Mouse (Mus musculus) spleen, adult 2 months (tissue): Measurements from ENCODE around the gene Gmppa. TPM values are rescaled to one million over a fixed set of nuclear protein-coding genes. Genes with fewer than 3 reads are reported as not detected.

Experiments used
- DNase-seq, 2 experiments: peaks; one replicate each; pipeline versions ENCODE4 v3.0.0 to v3.0.0-alpha.2; 2012 to 2021; ENCODE audit warnings: low spot score in 2 of 2, low read depth in 1 of 2
- H3K27ac ChIP-seq: fragments of 200-500 bp; 2 replicates; pipeline ENCODE4 v1.5.1; 2012; ENCODE audit warnings: low read length, inconsistent platforms; ENCODE audit not compliant: insufficient read depth
- H3K27me3 ChIP-seq: fragments of 200-500 bp; 2 replicates; pipeline ENCODE4 v1.6.1; 2012; ENCODE audit warnings: mild to moderate bottlenecking, moderate library complexity, low read length, inconsistent platforms; ENCODE audit not compliant: control insufficient read depth, insufficient read depth
- H3K36me3 ChIP-seq: fragments of 200-500 bp; 2 replicates; pipeline ENCODE4 v1.6.1; 2012; ENCODE audit warnings: mild to moderate bottlenecking, low read length, inconsistent platforms; ENCODE audit not compliant: control insufficient read depth, insufficient read depth
- H3K4me1 ChIP-seq: fragments of 200-500 bp; 2 replicates; pipeline ENCODE4 v1.6.1; 2011; ENCODE audit warnings: inconsistent platforms; ENCODE audit not compliant: control insufficient read depth, insufficient read depth, insufficient read length
- H3K4me3 ChIP-seq: fragments of 200-500 bp; 2 replicates; pipeline ENCODE4 v1.5.1; 2011; ENCODE audit warnings: mild to moderate bottlenecking, inconsistent platforms; ENCODE audit not compliant: insufficient read depth, insufficient read length; ENCODE audit errors: extremely low read depth
- CTCF ChIP-seq: fragments of 200-500 bp; IDR thresholded peaks from 2 replicates; pipeline ENCODE4 v1.5.1; 2011; ENCODE audit warnings: mild to moderate bottlenecking, inconsistent platforms; ENCODE audit not compliant: insufficient read depth, insufficient read length, insufficient replicate concordance; ENCODE audit errors: extremely low read depth
- POLR2A ChIP-seq: fragments of 200-500 bp; IDR thresholded peaks from 2 replicates; pipeline ENCODE4 v1.6.1; 2011; ENCODE audit warnings: low read depth, low read length, inconsistent platforms
- WGBS: fragments of 180-500 bp; shearing (Covaris S2); methylation state at CpG from one replicate; pipeline ENCODE4 v1.1.7; 2018; 5-methylcytosine and 5-hydroxymethylcytosine counted together
- polyA plus RNA-seq: library from polyadenylated mRNA; depleted of rRNA; stranded (reverse); fragments of >200 nt; gene quantifications from 2 replicates; pipeline ENCODE4 v1.2.3, GENCODE M21; 2012; rRNA removed

The Gmppa gene
- polyA plus RNA-seq, 1 experiment: 85.1 TPM

DNA sequence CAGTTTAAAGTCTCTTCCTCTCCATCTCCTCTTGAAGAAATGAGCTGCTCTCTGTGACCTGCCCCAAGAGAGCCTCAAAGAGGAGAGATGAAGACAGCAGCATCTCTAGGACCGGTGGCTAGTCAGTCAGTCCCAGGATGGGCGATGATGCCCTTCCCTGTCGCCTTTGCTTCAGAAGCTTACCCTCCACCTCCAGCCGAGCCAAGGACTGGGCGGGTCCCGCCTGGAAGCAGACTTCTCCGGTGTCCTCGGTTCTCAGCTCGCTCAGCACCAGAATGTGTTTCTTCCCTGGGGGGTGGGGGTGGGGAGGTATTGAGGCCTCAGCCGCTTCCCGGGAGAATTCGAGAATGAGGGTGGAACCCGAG is 51.3 kb downstream of the Gmppa start:
- no peak overlapping the region for H3K27ac ChIP-seq
- H3K36me3 ChIP-seq: no peaks in the 10 kb centered on the region
- no peak for DNase-seq
- H3K4me3 ChIP-seq: peak overlapping the region; percentile 52; the same call in 1 of the 2 replicates
- H3K27me3 ChIP-seq: peaks cover 19% of the 10 kb centered on the region; the same call in 1 of the 2 replicates
- H3K4me1 ChIP-seq: peaks cover 3% of the 10 kb centered on the region; the same call in 1 of the 2 replicates
- 4% methylated on average over 13 of the region's 13 CpGs for WGBS
- TF ChIP-seq CTCF (no peak), POLR2A (no peak)

DNA sequence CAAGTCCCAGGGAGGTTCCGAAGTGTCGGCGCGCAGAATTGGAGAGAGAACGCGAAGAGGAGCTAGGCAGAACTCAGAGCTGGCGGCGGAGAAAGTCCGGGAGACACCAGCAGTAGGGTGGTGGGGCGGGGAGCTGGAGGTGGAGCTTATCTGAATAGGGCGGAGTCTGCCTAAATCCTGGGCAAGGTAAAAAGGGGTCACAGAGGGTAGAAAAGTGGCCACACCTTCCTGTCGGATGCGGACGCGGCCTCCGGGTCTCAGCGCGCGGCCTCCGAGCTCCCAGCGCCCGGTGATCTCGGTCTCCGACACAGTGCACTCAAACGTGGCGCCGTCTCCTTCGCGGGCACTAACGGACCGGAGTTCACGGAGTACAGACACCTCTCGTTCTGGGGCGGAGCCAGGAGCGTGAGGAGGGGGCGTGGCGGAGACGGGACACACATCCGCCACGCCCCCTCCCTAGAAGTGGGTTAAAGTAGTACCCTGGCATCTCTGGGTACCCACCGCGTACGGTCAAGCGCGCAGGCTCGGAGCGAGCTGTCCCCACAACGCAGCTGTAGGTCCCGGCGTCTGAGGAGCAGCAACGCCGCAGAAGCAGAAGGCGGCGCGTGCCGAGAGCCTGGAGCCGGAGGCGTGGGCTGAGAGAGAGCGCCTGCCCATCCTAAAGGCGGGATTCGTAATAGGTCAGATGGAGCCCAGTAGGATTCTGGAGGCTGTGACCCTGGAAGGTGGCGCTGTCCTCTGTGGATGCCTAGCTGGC is 51.9 kb downstream of the Gmppa start:
- Histone ChIP-seq H3K36me3 (no peaks in the 10 kb centered on the region), H3K27ac (no peak overlapping the region), H3K4me1 (peaks cover 3% of the 10 kb centered on the region; the same call in 1 of the 2 replicates), H3K27me3 (peaks cover 19% of the 10 kb centered on the region; the same call in 1 of the 2 replicates), H3K4me3 (peak overlapping the region; percentile 52)
- TF ChIP-seq POLR2A (no peak), CTCF (no peak)
- DNase-seq: peak in 1 of 2 experiments; percentile 44
- 4% methylated on average over 62 of the region's 62 CpGs for WGBS

DNA sequence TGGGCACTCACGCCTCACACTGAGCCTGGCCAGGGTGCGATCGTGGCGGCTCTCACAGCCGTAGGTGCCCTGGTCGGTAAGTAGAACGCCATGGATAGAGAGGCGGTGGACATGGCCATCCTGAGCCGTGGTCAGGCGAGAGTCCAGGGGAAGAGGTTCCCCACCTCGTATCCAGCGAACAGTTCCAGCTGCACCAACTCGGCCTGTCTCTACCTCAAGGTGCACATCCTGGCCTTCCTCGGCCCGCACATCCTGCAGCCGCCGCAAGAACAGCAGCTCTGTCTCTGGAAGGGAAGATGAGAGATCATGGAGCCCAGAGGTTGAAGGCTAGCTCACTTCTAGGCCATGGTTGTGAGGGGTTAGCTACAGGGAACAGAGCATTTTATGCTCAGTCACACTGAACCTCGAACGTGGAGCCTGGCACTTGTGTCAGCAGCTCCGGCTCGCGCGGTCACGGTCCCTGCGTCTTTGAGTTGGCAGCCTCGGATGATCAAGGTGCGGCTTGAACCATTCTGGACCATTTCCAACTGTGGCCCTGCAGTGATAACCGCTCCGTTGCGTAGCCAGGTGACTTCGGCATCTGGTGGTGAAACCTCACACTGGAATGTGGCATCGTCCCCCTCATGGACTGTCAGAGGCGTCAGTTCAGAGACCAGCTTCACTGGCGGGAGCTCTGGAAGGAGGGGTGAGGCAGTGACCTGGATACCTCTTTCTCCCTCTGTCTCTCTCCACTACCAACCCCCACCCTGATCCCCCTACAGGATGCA is 55.2 kb downstream of the Gmppa start:
- 93% methylated on average over 34 of the region's 34 CpGs for WGBS
- TF ChIP-seq POLR2A (no peak), CTCF (no peak)
- Histone ChIP-seq H3K27me3 (peaks cover 12% of the 10 kb centered on the region; the same call in 1 of the 2 replicates), H3K27ac (no peak overlapping the region), H3K4me1 (peaks cover 3% of the 10 kb centered on the region; the same call in 1 of the 2 replicates), H3K4me3 (no peak overlapping the region), H3K36me3 (no peaks in the 10 kb centered on the region)
- DNase-seq: no peak

DNA sequence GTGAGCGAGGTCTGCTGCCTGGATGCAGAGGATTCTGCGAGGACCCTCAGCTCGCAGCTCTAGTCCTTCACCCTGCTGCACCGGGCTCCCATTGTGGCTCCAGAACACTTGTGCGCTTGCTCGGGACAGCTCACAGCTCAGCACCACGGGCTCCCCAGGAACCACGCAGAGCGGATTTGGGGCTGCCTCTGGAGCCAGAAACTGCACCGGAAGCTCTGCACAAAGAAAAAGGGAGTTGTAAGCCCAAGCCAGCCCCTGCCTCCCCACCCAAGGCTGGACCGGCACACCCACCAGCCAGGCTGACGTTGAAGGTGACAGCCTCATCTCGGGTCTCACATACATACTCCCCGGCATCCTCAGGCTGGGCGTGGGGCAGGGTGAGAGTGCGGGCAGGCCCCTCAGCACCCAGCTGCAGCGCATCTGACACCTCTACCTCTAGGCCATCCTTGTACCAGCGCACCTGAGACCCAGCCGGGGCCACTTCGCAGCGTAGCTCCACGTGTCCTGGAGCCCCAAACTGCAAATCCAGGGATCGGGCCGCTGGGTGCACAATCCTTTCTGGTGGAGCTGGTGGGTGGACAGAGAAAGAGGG is 56.9 kb downstream of the Gmppa start:
- Histone ChIP-seq H3K27me3 (0 out of 2 replicates have a peak, but pooled peaks cover 2% of the 10 kb centered on the region), H3K36me3 (no peaks in the 10 kb centered on the region), H3K4me1 (no peaks in the 10 kb centered on the region), H3K4me3 (no peak overlapping the region), H3K27ac (no peak overlapping the region)
- TF ChIP-seq CTCF (no peak), POLR2A (no peak)
- DNase-seq: no peak
- WGBS: 84% methylated on average over 24 of the region's 24 CpGs

Other genes starting within 250 kb of the Gmppa start
- 15.5 and 15.9 TPM in 2 replicates for gene Ankzf1, start 243.8 kb upstream of the Gmppa start, polyA plus RNA-seq
- 34.5 and 40.8 TPM in 2 replicates for gene Atg9a, start 243.7 kb upstream of the Gmppa start, polyA plus RNA-seq
- gene Glb1l, start 225.1 kb upstream of the Gmppa start, polyA plus RNA-seq: 5.3 and 5.7 TPM in 2 replicates
- 121 and 131 TPM in 2 replicates for gene Stk16, start 225.1 kb upstream of the Gmppa start, polyA plus RNA-seq
- gene Tuba4a, start 216.1 kb upstream of the Gmppa start, polyA plus RNA-seq: 123 and 132 TPM in 2 replicates
- gene A630095N17Rik, start 203.8 kb upstream of the Gmppa start, polyA plus RNA-seq: 0.19 TPM in 1 of 2 replicates, not detected in the other
- gene Dnajb2, start 199.5 kb upstream of the Gmppa start, polyA plus RNA-seq: 32.6 and 45.8 TPM in 2 replicates
- 0.22 and 0.35 TPM in 2 replicates for gene Ptprn, start 171.4 kb upstream of the Gmppa start, polyA plus RNA-seq
- 0.18 TPM in 1 of 2 replicates, not detected in the other for gene Resp18, start 157.5 kb upstream of the Gmppa start, polyA plus RNA-seq
- gene Dnpep, start 117.9 kb upstream of the Gmppa start, polyA plus RNA-seq: 76.1 and 81.0 TPM in 2 replicates
- gene Des, start 75.6 kb upstream of the Gmppa start, polyA plus RNA-seq: 40.5 and 49.3 TPM in 2 replicates
- 14.3 and 21.2 TPM in 2 replicates for gene Speg, start 60.6 kb upstream of the Gmppa start, polyA plus RNA-seq
- gene Asic4, start 14.5 kb downstream of the Gmppa start, polyA plus RNA-seq: 0.02 and 0.05 TPM in 2 replicates
- gene Chpf, start 43.4 kb downstream of the Gmppa start, polyA plus RNA-seq: 30.4 and 40.6 TPM in 2 replicates
- 2.6 and 3.6 TPM in 2 replicates for gene Tmem198, start 43.6 kb downstream of the Gmppa start, polyA plus RNA-seq
- 7.8 and 7.9 TPM in 2 replicates for gene Obsl1, start 70.5 kb downstream of the Gmppa start, polyA plus RNA-seq
- gene Inha, start 71.1 kb downstream of the Gmppa start, polyA plus RNA-seq: 2.9 TPM in 2 replicates
- gene Stk11ip, start 85.6 kb downstream of the Gmppa start, polyA plus RNA-seq: 73.8 and 77.3 TPM in 2 replicates
- 3.9 and 4.5 TPM in 2 replicates for gene Slc4a3, start 110.3 kb downstream of the Gmppa start, polyA plus RNA-seq